Mouse (Mus musculus) granulocyte monocyte progenitor cell, adult 5-6 weeks (primary cell): ENCODE data around the gene Get4. TPM values are rescaled to one million over a fixed set of nuclear protein-coding genes. Genes with fewer than 3 reads are reported as not detected.
A peak's percentile ranks its signal among the peaks of the same experiment; 100 is the strongest.

Experiments used
- ATAC-seq: replicated peaks from 2 replicates; pipeline ENCODE4 v1.8.0; 2016; ENCODE audit warnings: mild to moderate bottlenecking, moderate TSS enrichment, inconsistent platforms; ENCODE audit not compliant: poor library complexity, severe bottlenecking
- total RNA-seq, 2 experiments: library from RNA; stranded (forward) in 1 of 2; stranded (reverse) in 1 of 2; fragments of 200-712, 200-1000 nt in 1 of 2; fragments of >200 nt in 1 of 2; fragmentation: Nextera tagmentation in 1 of 2; gene quantifications; 2 replicates each; pipeline ENCODE4 v1.2.3; 2014 to 2017

The Get4 gene
- total RNA-seq, 2 experiments from 2014 or later, result 17.9 to 51.8 TPM

DNA sequence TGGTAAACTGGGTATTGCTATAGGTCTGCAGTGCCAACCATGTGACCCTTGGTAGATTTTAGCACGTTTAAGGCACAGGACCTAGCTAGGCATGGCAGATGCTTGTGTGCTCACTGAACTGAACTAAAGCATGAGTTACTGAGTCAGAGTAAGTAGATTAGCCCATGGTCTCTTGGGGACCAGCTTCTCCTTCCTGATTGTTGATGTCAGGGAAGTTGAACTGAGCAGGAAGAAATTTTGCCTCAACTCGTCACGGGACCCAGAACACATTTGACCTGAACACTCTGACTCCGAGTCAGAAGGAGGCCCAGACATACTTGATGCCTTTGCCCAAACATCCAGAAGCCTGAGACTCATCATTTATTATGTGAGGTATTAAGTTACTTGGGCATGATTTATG, 14.7 kb upstream of the Get4 start:
- no peak for ATAC-seq

DNA sequence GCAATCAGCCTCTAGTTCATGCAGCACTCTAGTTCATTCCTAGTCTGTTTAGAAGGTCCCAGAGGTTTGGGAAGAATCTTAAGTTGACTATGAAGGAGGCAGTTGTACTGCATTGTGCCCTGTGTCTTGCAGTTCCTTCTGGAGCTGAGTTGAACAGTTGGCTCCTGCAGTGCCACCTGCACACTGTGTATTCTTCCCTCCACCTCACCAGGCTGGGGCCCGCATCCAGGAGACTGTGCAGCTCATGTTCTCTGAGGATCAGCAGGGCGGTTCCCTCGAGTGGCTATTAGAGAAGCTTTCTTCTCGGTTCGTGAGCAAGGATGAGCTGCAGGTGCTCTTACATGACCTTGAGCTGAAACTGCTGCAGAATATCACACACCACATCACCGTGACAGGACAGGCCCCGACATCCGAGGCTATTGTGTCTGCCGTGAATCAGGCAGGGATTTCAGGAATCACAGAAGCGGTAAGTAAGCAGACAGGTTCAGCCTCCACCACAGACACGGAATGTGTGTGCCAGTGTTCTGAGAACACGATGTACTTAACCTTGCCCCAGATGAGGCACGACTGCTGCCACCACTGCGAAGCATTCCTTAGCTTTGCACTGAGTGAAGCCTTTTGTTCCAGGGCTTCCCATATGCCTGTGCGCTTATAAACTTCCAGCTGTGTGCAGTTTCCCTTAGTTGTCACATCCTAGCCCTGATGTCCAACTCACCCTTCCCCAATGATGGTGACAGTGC, 10.9 kb upstream of the Get4 start:
- ATAC-seq, result no peak

DNA sequence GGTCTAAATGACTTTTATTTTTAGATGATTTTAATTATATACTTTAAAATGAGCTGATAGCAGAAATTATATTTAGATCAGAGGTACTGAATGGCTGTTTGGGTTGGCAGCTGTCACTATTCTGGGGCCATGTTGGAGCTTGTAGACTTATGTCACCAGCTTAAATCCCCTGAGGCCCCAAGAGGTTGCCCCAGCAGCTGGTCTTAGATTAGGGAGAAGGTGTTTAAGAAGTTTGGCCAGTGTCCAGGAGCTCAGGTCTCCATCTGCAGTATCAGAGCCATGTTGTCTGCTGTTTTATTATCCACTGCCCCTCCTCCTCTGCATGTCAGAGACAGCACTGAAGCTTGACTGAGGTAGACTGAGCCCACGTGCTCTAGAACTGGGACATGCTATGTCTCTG, 8.7 kb upstream of the Get4 start:
- no peak for ATAC-seq

DNA sequence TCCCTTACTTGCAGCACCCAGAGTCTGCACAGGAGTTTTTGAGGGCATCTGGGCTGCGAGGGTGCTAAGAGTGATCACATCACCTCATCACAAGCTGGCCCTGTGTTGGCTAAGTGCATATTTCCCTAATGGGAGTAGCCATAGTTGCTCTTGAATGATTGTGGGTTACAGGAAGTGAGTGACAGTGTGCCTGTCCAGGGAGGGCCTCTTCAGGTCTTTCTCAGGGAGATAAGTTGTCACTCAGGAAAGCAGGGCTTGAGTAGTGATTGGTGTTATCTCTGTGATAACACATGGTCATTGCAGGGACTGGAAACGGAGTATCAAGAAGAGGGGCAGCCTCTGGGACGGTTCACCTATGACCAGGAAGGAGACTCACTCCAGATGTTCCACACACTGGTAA, 4.4 kb upstream of the Get4 start:
- ATAC-seq, result no peak

DNA sequence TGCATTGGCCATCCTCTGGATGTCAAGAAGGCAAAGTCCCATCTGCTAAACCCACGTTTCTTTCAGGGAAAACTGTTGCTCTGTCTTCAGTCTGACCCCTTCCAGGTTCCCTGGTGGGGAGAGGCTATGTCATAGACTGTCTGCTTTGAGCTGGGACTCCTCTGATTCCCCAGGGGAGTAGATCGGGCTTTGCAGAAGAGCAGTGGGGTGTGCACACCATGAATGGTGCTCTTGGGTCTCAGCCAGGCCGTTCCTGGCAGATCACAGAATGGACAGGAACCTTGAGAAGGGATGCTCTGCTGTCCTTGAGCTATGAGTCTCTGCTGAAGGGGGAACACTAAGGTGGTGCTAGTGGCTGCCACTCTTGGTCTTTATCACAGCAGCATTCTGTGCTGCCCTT, 3.3 kb upstream of the Get4 start:
- no peak for ATAC-seq

DNA sequence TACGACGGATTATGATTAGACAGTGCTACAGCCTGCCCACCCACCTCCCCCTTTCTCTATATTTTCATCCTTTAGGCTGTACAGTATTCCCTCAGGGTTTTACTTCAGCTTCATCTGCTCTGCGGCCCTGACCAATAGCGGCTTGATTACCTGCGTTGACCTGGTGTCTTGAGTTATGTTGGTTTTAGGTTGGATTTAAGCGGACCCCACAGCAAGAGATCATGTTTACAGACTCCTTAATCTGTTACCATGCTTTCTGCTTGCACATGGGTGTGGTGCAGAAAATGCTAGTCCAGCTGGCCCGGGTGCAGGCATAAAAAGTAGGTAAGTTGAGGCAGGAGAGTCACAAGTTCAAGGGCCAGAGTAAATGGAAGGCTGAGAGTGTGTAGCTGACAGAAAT, 845 bp upstream of the Get4 start:
- no peak for ATAC-seq

DNA sequence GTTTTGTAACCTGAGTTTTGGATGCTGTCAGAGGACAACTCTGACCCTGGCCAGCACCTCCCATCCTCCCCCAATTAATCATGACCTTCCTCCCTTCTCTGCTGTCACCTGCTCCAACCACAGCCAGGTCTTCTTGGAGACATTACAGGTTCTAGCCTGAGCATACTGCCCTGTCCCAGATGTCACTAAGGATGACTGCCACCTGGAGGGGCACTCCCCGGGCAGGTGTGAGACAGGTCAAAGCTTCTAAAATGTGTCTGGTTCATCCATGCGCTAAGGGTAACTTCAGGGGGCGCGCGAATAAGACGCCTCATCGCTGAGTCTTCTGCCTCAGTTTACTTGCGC, 416 bp upstream of the Get4 start:
- ATAC-seq, result 0 out of 2 replicates have a peak, but pooled peaks have one; percentile 1

DNA sequence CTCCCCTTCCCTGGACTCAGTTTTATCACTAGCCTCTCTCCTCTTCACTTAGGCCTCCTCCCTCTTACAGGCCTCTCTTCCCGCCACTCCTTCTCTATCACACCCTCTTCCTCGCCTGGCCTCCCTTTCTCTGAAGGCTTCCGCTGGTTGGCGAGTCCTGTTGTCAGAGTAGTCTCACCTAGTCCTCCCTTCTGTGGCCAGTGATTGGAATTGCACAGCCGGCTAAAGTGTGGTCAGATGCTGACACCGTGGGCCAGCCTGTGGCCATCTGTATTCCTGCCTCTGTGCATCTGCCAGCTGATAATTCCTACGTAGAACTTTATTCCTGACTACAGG, 754 bp downstream of the Get4 start:
- ATAC-seq, result peak; percentile 23

DNA sequence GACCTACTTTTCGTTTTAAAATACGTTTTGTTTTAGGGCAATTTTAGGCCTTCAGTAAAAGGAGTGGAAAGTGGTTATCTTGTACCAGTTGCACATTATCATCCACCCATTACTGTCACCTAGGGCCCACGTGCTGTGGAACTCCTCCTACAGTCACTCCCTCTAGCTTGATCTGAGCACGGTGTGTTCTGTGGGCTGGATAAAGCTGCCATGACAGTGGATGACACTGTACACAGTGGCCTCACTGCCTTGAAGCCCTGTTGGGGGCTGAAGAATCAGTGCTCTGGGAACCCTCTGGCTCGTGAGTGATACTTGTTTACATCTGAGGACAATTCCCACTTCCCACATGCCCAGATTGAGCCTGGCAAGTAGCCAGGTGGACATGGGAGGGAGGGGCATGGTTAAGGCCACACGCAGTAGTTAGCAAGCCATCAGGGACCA, 1.2 kb downstream of the Get4 start:
- peak; percentile 24; the same call in 1 of the 2 replicates for ATAC-seq

DNA sequence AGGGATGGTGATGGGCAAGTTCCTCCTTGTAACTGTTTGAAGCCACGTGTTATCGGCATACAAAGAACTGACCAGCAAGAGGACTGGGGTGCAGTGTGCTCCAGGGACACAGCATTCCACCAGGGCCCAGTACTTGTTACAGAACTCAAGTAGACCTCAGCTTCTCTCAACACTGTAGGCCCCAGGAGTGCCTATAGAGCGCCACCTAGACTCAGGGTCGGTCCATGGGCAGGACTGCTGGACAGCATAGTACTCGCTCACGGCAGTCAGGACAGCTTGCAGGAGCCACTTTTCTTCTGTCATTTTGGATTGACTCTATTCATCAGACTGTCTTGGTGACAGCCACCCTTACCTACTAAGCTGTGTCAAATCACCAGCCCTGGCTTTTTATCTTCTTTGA, 2.8 kb downstream of the Get4 start:
- ATAC-seq, result no peak

DNA sequence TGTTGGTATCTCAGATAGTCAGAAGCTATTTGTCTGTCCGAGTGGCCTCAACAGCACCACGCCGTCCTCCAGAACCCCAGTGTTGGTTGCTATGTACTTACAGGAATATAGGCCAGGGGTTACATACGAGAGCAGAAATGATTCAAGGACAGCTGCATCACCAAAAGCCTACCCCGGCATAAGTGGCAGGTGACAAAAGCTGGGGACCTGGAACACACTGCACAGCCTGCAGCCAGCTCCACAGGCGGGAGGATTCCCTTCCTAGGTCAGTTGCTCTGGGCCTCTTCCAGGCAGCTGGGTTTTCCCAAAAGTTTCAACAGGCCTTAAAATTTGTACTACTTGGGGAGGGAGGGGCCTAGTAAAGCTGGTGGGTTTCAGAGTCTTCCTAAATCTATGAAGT, 3.7 kb downstream of the Get4 start:
- no peak for ATAC-seq

DNA sequence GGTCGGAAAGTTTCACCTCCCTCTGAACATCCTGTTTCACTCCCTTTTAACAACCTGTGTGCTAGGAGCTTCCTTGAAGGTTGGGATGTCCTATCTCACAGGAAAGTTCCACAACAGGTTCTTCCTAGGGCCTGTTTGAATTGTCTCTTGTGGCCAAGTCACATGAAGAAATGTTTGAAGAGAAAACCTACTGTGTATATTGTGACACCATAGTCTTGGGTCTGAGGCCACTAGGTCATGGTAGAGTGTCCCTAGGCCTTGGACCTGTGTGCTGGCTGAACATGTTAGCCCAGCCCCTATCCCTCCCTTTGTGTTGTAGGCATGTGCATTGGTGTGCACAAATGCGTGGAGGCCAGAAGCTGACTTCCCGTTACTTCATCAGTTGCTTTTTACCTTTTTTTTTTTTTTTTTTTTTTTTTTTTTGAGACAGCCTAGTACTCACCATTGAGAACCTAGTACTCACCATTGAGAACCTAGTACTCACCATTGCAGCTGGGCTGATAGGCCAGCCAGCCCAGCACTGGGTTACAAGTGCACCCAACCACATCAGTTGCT, 4.2 kb downstream of the Get4 start:
- no peak for ATAC-seq

DNA sequence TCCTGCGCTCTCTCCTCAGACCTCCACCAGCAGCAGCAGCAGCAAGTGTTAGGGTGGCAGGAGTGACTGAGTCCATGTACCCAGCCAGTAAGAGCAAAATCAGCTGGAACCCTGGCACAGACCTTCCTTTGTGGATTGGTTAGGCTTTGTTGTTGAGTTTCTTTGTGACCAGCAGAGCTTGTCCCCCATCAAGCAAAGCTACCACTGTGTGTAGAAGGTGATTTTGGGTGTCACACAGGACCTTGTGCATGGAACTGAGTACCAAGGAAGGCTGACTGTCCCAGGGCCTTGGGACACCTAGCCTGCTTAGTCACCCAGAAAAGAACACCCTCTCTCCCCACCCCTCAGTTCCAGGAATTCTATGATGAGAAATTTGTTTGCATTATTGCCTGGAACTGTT, 5.1 kb downstream of the Get4 start:
- ATAC-seq, result no peak

DNA sequence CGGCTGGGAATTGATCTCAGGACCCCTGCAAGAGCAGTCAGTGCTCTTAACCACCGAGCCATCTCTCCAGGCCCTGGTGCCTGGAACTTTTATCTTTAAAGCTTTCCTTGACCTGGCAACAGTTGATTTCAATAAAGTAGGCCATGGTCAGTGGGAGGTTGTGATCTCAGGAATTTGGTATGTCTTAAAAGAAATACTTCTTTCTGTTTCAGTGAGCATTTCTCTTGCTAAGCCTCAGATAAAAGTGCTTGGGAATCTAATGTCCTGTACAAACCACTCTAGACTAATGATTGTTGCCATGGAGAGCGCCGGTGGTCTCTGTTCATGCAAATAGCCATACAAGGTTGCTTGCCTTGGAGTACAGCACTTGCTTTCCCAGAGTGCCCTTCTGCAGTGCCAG, 5.7 kb downstream of the Get4 start:
- no peak for ATAC-seq

DNA sequence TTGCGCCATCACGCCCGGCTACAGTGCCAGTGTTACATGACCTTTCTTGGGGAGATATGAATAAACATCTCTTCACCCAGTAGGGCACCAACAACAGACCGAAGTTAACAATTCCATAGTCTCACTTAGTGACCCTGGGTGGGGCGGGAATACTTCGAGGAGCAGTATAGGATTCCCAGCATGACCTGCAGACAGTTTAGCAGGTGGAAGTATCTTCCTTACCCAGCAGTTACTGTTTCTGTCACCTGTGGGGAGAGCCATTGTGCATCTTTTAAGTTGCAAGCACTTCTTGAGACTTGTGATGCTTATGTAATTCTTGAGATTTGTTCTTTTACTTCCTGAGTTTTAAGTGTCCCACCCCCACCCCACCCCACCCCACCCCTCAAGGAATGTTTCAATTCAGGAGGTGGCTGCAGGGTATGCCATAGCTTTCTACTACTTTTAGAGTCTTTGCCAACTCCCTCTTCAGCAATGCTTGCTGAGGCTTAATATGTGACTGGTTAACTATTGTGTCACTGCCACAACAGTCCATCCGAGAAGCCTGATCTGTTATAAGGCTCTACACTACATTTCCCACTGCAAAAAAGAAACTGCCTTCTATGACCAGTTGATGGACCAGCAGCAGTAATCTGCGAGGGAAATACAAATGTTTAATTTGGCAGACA, 6.4 kb downstream of the Get4 start:
- ATAC-seq, result no peak

DNA sequence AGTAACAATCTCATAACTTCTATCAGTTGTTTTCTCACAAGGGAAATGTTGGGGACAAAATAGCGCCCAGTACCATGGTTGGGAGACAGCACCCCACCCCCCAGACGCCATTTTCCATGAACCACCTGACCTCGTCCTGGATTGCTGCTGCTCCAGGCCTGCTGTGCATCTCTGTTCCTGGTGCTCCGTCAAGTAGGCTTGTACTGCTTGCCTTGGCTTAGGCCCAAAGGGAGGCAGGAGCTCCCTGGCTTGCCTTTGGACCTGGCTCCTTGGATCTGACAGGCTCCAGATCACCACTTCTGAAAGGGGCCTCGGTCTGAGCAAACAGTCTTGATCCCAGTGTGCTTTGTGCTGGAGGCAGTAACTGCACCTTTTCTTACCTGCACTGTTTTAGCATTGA, 7.7 kb downstream of the Get4 start:
- no peak for ATAC-seq

DNA sequence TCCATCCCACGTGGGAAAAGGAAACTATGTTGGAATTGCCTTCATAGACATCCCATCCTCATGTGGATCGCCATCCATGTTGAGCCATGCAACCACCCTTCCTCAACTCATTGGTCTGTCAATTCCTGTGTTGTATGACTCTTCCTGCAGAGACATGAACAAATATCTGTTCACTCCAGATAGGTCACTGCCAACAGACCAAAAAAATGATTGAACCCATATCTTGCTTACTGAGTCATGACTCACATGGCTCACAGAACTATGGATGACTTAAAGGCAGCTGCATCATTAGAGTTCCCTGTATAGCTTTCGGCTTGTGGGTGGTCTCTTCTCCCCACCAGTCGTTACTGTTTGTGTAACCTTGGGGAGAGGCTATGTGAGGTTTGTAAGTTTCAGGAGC, 9.3 kb downstream of the Get4 start:
- no peak for ATAC-seq

DNA sequence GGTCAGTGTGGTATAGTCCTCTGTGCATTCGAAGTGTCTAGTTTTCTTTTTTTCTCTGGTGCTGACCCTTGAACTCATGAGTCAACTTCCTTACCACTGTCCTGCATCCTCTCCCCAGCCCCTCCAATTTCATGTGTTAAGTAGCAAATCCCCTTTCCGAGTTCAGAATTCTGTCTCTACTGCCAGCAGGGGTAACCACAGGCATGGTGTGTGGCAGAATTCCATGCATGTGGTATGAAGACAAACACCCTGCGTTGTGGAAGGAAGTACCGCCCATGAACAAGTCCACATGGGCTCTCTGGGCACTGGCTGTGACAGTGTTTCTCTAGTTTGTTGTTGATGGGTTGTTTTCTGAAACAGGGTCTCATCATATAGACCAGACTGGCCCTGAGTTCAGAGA, 15.5 kb downstream of the Get4 start:
- no peak for ATAC-seq

DNA sequence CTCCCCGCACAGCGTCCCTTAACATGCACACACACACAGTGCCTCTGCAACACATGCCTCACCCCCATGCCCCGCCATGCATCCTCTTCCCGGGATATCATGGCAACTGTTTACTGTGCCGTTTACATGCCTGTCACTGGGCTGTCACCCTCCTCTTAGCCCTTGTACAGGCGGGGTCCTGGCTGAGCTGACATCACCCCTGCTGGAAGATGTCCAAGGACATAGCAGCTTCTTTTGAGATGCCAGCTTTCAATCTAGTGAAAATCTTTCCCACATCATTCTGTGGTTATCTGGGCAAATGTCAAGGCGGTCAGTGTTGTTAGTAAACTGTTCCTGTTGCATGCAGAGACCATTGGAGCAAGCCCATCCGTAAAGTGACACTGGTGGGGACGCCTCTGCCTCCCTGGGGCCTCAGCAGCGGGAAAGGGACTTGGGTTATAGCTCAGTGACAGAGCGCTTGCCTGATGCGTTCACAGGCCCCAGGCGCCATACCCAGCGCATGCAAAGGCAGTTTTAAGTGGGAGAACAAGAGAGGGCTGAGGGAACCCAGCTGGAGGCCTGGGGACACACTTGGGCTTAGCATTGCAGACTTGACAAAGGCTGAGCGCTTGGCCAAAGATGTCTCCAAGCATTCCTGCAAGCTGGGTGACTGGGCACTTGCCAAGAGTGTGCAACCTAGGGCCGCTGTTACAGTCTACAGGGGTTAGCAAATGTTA, 18.8 kb downstream of the Get4 start:
- no peak for ATAC-seq

DNA sequence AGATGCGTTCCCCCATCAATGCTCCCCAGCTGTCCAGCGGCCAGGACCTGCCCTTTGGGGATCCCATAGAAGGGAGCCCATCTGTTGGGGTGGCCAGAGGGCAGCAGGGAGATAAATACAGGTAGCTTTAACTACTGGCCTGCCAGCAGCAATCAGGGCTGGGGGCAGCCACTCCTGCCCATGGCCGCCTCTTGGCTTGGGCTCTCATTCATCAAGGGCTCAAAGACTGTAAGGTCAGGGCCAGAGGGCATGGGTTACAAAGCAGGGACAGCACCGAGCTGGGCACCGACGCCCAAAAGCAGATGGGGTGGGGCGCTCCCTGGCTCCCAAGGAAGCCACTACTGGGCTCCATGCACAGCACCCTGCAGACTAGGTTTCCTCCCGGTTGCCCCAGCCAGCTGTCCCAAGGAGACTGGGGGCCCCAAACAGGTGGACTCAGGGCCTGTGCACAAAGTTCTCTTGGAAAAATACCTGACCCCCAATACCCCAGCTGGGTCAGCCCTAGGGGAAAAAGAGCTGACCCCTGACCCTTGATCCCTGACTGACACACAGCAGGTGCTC, 19.9 kb downstream of the Get4 start:
- ATAC-seq, result no peak

DNA sequence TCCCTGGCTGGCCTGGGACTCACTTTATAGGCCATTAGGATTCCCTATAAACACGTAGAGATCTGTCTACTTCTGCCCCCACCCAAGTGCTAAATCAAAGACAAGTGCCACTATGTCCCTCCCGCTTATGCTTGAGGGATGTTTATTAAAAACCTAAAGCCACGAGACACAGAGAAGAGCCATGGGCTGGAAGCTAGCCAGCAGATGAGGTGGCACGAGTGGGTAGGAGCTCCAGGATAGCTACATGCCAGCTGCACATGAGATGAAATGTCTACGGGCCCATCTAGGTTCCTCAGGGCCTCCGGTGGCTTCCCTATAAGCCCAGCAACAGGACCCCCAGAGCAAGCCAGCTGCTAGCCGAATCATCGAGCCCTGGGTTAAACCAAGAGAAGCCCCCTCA, 25.2 kb downstream of the Get4 start:
- ATAC-seq, result no peak
